Mouse (Mus musculus) gastrocnemius, postnatal 4 days (tissue): ENCODE results near the gene Gas2l3. TPM values are rescaled to one million over a fixed set of nuclear protein-coding genes. Genes with fewer than 3 reads are reported as not detected.

Experiments used
- DNase-seq, 2 experiments: peaks; one replicate each; pipeline ENCODE4 v3.0.0; 2021 to 2022; ENCODE audit warnings: low spot score in 2 of 2, mixed read lengths in 2 of 2
- total RNA-seq, 2 experiments: library from RNA; stranded (reverse); gene quantifications; 2 replicates each; pipeline ENCODE4 v1.2.3; 2021

Gene Gas2l3
- total RNA-seq, 2 experiments from 2014 or later: 17.7 to 19.1 TPM

DNA sequence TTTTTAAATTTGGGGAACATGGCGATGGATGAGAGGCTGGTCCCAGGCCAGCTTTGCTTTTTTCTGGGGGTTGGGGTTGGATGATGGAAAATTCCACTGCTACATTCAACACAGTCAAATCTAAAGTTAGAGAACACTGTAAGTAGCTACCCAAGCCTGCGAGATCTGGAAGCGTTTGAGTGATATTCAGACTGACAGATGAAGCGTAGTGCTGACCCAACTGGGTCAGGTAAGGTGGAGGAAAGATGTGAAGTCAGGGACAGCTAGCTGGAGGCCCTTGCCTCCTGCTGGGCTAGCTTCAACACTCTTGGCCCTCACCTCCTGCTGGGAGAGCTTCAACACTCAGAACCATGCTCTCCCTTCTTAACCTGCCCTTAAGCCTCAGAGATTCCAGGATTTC, 38.8 kb downstream of the Gas2l3 start:
- no peak for DNase-seq

- DNase-seq: peak; percentile 35 to 74
These were observed 43.0 kb downstream of the Gas2l3 start for GRCm38 (mm10) chr10:89400674-89401336.

DNA sequence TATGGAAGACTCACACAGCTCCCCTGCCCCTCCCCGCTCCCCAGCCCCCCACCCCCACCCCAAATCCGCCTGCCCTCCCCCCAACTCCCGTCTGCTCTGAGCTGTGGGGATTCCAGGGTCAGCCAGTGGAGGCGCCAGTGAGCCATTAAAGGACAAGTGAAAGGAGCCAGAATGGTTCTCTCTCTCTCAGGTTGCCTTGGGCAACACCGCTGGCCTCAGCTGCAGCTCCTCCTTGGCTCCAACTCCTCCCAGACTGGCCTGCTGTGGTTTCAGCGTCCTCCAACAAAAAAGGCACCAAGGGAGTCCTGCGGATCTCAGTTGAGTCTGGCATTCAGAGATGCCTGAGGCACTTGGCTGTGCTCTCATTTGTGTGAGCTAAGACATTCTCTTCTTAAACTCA, 47.9 kb downstream of the Gas2l3 start:
- peak in 1 of 2 experiments; percentile 41 for DNase-seq

GRCm38 (mm10) chr10:89395321-89395720, 48.4 kb downstream of the Gas2l3 start:
- DNase-seq: no peak

DNA sequence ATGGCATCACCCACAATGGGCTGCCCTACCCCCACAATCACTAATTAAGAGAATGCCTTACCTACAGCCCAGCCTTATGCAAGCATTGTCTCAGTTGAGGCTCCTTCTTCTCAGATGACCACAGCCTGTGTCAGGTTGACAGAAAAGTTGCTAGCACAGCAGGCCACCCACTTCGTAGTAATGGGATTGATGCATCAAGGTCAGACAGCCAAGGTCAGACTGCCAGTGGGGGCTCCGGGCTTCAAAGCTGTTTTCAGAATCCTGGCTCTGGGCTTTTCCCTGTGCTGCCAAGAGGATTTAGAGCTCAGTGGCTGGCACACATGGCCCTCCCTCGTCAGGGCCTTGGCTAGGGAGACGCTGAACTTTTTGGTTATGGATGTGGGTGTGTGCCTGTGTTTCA, 51.1 kb downstream of the Gas2l3 start:
- DNase-seq: peak in 1 of 2 experiments; percentile 10

DNA sequence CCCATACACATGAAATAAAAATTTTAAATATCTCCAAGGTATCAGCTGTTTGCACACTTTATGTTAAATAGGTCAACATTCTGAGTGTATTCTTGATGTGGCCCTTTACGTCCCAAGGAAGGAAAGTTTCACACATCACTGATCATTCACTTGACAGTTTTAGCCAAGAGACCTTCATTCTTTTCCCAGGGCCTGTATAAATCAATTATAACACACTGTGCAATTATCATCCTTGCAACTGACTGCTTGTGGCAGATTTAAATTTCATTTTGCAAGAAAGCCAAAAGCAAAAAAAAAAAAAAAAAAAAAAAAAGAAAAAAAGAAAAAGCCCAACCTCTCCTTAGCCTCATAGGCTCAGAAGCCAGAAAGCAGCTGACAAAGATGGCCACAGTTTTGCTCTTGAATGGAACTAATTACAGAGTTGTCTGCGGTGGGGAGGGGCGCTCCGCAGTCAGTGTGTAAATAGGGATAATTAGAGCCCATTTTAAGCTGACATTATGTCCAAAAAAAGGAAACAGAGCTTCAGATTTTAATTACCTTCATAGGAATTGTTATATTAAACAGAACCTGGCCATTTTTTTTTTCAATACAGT, 52.1 kb downstream of the Gas2l3 start:
- DNase-seq: no peak

- DNase-seq: no peak
These were observed 57.3 kb downstream of the Gas2l3 start for GRCm38 (mm10) chr10:89386461-89386860.

- peak; percentile 54 to 79 for DNase-seq
These were observed 60.3 kb downstream of the Gas2l3 start for GRCm38 (mm10) chr10:89383462-89383861.

GRCm38 (mm10) chr10:89377750-89378149, 66.0 kb downstream of the Gas2l3 start:
- DNase-seq: no peak

DNA sequence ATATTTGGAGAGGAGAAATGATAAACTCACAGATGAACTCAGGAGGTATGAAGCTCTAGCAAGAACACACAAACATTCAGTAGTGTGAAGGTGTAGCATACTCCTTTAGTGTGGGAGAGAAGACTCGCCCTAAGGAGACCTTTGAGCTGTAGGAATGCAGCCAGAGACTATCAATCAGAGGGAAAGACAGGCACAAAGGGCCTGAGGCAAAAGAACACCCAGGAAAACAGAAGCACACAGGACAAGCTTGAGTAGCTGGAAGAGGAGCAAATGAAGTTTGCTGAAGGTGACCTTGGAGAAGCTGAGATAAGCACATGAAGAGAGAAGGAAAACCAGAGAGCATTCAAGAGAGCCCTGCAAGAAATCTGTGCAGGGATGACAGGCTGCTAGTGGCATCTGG, 73.7 kb downstream of the Gas2l3 start:
- DNase-seq: no peak

DNA sequence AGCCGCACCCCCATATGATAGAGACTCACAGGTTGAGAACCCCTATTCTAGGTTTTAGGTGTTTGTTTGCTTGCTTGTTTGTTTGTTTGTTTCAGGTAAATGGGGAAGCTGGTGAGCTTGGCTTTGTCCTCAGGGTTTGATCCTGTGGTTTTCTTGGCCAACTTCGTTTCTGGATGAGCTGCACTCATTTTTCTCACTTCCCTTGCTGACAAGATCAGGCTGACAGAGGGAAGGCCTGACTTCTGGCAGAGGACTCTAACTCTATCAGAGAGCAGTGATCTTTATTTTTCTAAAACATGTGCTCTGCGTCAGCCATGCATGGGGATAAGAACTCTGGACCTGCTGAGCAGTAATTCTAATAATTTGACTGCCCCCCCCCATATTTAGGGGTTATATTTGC, 84.8 kb downstream of the Gas2l3 start:
- DNase-seq: no peak

Other genes starting within 250 kb of the Gas2l3 start
- gene Ano4, start 99.2 kb downstream of the Gas2l3 start, total RNA-seq: 1 to 10 TPM; 1.7 to 2.5 TPM
- gene Nr1h4, start 89.6 kb upstream of the Gas2l3 start, total RNA-seq: under 1 TPM in 1 of 2 experiments, not detected in 1; 0.18 TPM
- under 1 TPM in 1 of 2 experiments, not detected in 1; 0.05 TPM for gene Slc17a8, start 177.3 kb upstream of the Gas2l3 start, total RNA-seq
- 10 to 100 TPM; 15.0 to 18.6 TPM for gene Scyl2, start 242.3 kb upstream of the Gas2l3 start, total RNA-seq